Mouse (Mus musculus): ENCODE data around the gene Rpgrip1l. TPM values are rescaled to one million over a fixed set of nuclear protein-coding genes. Genes with fewer than 3 reads are reported as not detected.

Rpgrip1l gene
- polyA plus RNA-seq, 1 experiment from 2014 or later: 10.6 TPM

DNA sequence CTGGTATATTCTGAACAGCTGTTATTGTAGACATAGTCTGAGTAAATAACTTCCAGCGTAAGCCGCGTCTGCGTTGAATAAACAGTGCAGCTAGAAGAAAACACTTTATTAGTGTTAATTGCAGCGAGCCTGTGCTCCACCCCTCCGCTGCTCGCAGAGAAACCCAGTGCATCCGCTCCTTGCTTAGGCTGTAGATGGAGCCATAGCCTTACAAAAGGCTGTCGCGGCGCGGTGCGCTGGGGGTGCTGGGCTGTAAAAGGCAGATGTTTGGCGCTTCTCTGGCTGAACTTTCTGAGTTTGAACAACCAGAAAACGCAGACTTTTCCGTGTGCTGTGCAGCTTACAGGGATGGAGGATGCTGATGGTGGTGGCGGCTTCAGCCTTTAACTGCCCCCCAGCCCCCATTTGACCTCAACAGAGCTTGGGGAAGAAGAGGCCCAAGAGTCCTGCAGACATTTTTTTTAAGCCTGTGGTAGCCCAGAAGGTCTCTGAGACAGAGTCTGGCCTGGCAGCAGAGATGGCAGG, 122.2 kb downstream of the Rpgrip1l start:
- Histone ChIP-seq H3K36me3 (no peaks in the 10 kb centered on the region), H3K27ac (no peak overlapping the region), H3K4me2 (0 out of 2 replicates have a peak overlapping the region, but pooled peaks have one; percentile 28), H3K27me3 (peaks cover 55% of the 10 kb centered on the region), H3K4me3 (no peak overlapping the region), H3K9me3 (no peaks in the 10 kb centered on the region), H3K4me1 (replicated peaks) (peaks cover 5% of the 10 kb centered on the region), H3K9ac (no peak overlapping the region)
- WGBS: 7% methylated on average over 17 of the region's 17 CpGs
- ATAC-seq (ENCODE audit: low FRiP score): peak; percentile 79

GRCm38 (mm10) chr8:91188152-91188551, 124.9 kb downstream of the Rpgrip1l start:
- Histone ChIP-seq H3K27ac (no peak overlapping the region), H3K27me3 (peaks cover 36% of the 10 kb centered on the region), H3K9me3 (peaks cover 14% of the 10 kb centered on the region; the same call in 1 of the 2 replicates), H3K36me3 (no peaks in the 10 kb centered on the region), H3K4me1 (replicated peaks) (peaks cover 5% of the 10 kb centered on the region), H3K4me3 (no peak overlapping the region), H3K9ac (no peak overlapping the region), H3K4me2 (no peak overlapping the region)
- WGBS: 82% methylated on average over 10 of the region's 11 CpGs
- no peak for ATAC-seq (ENCODE audit: low FRiP score)

- Histone ChIP-seq H3K27me3 (peaks cover 21% of the 10 kb centered on the region), H3K36me3 (no peaks in the 10 kb centered on the region), H3K4me2 (no peak overlapping the region), H3K9me3 (peaks cover 14% of the 10 kb centered on the region; the same call in 1 of the 2 replicates), H3K4me1 (replicated peaks) (peaks cover 5% of the 10 kb centered on the region), H3K9ac (no peak overlapping the region), H3K27ac (no peak overlapping the region), H3K4me3 (no peak overlapping the region)
- WGBS: 81% methylated on average over 12 of the region's 12 CpGs
- ATAC-seq (ENCODE audit: low FRiP score): no peak
Observed at GRCm38 (mm10) chr8:91186372-91186771, 126.7 kb downstream of the Rpgrip1l start.

GRCm38 (mm10) chr8:91177708-91178107, 135.4 kb downstream of the Rpgrip1l start:
- Histone ChIP-seq H3K9me3 (no peaks in the 10 kb centered on the region), H3K9ac (no peak overlapping the region), H3K4me1 (replicated peaks) (0 out of 2 replicates have a peak, but pooled peaks cover 3% of the 10 kb centered on the region), H3K36me3 (no peaks in the 10 kb centered on the region), H3K4me3 (no peak overlapping the region), H3K27ac (no peak overlapping the region), H3K27me3 (0 out of 2 replicates have a peak, but pooled peaks cover 8% of the 10 kb centered on the region), H3K4me2 (no peak overlapping the region)
- 50% methylated on average over 1 of the region's 1 CpGs for WGBS
- ATAC-seq (ENCODE audit: low FRiP score): no peak

GRCm38 (mm10) chr8:91176176-91176575, 136.9 kb downstream of the Rpgrip1l start:
- Histone ChIP-seq H3K27ac (no peak overlapping the region), H3K4me2 (no peak overlapping the region), H3K9me3 (no peaks in the 10 kb centered on the region), H3K4me1 (replicated peaks) (peaks cover 14% of the 10 kb centered on the region), H3K9ac (no peak overlapping the region), H3K27me3 (0 out of 2 replicates have a peak, but pooled peaks cover 8% of the 10 kb centered on the region), H3K36me3 (no peaks in the 10 kb centered on the region), H3K4me3 (no peak overlapping the region)
- no peak for ATAC-seq (ENCODE audit: low FRiP score)
- WGBS: 67% methylated on average over 14 of the region's 14 CpGs

GRCm38 (mm10) chr8:91171605-91172004, 141.5 kb downstream of the Rpgrip1l start:
- Histone ChIP-seq H3K27me3 (peaks cover 16% of the 10 kb centered on the region; the same call in 1 of the 2 replicates), H3K9ac (peak overlapping the region; percentile 8; the same call in 1 of the 2 replicates), H3K4me2 (peak overlapping the region; percentile 42), H3K27ac (0 out of 2 replicates have a peak overlapping the region, but pooled peaks have one; percentile 55), H3K36me3 (no peaks in the 10 kb centered on the region), H3K4me3 (no peak overlapping the region), H3K9me3 (no peaks in the 10 kb centered on the region), H3K4me1 (replicated peaks) (peaks cover 28% of the 10 kb centered on the region)
- WGBS: 32% methylated on average over 13 of the region's 13 CpGs
- ATAC-seq (ENCODE audit: low FRiP score): peak; percentile 59; the same call in 1 of the 2 replicates

DNA sequence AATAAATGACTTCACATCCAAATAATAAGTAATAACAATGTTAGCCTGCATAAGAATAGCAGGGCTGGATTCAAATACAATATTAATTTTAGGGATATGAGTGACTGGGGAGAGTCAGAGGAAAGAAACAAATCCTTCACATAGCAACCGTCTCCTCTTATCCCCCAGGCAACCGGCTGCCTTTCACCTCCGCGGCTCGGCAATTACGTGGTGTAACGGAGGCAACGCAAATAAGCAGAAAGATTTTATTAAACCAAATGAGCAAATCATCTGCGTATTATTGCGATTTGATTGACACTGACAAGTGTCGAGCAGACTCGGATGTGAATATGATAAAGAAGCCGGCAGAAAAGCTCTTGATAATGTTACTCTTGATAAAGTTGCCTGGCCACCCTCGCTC, 142.1 kb downstream of the Rpgrip1l start:
- Histone ChIP-seq H3K9me3 (no peaks in the 10 kb centered on the region), H3K9ac (0 out of 2 replicates have a peak overlapping the region, but pooled peaks have one; percentile 5), H3K27ac (peak overlapping the region; percentile 52; the same call in 1 of the 2 replicates), H3K4me2 (peak overlapping the region; percentile 42), H3K36me3 (no peaks in the 10 kb centered on the region), H3K4me1 (replicated peaks) (peaks cover 25% of the 10 kb centered on the region), H3K4me3 (no peak overlapping the region; the same call in 1 of the 2 replicates), H3K27me3 (peaks cover 11% of the 10 kb centered on the region; the same call in 1 of the 2 replicates)
- WGBS: 19% methylated on average over 14 of the region's 14 CpGs
- 0 out of 2 replicates have a peak, but pooled peaks have one; percentile 60 for ATAC-seq (ENCODE audit: low FRiP score)

GRCm38 (mm10) chr8:91170152-91170551, 142.9 kb downstream of the Rpgrip1l start:
- Histone ChIP-seq H3K9ac (no peak overlapping the region), H3K36me3 (no peaks in the 10 kb centered on the region), H3K4me1 (replicated peaks) (peaks cover 25% of the 10 kb centered on the region), H3K4me3 (no peak overlapping the region), H3K27me3 (peaks cover 11% of the 10 kb centered on the region; the same call in 1 of the 2 replicates), H3K9me3 (peaks cover 3% of the 10 kb centered on the region; the same call in 1 of the 2 replicates), H3K4me2 (no peak overlapping the region), H3K27ac (no peak overlapping the region)
- ATAC-seq (ENCODE audit: low FRiP score): no peak
- 84% methylated on average over 6 of the region's 6 CpGs for WGBS

Other genes starting within 250 kb of the Rpgrip1l start
- gene Rbl2, start 243.2 kb downstream of the Rpgrip1l start, polyA plus RNA-seq (2015; fragmentation: Nextera tagmentation; extraction: Ambion mirVana): 19.4 and 20.1 TPM in 2 replicates
- gene Aktip, start 113.3 kb downstream of the Rpgrip1l start, polyA plus RNA-seq (2015; fragmentation: Nextera tagmentation; extraction: Ambion mirVana): 118 and 125 TPM in 2 replicates
- gene Fto, start 263 bp upstream of the Rpgrip1l start, polyA plus RNA-seq (2015; fragmentation: Nextera tagmentation; extraction: Ambion mirVana): 126 and 131 TPM in 2 replicates